Mouse (Mus musculus) neural tube, embryonic 15.5 days (tissue): ENCODE results near the gene Apol10a. TPM values are rescaled to one million over a fixed set of nuclear protein-coding genes. Genes with fewer than 3 reads are reported as not detected.
"Not testable (repeated sequence)": the region's sequence is repeated elsewhere in the genome, so short reads cannot be mapped to it uniquely, and the experiment has no call there.

ENCODE experiments used
- ATAC-seq: fragments of 200-750 bp; cut with Nextera tagmentation; 2 replicates; pipeline ENCODE4 v1.8.0; 2017; ENCODE audit warnings: mild to moderate bottlenecking, moderate TSS enrichment, moderate library complexity; ENCODE audit not compliant: low FRiP score
- H3K27ac ChIP-seq: fragments of 300-500 bp; sonication (generic); replicated peaks from 2 replicates; pipeline ENCODE4 v1.5.1; 2015; ENCODE audit warnings: mild to moderate bottlenecking, inconsistent platforms
- H3K27me3 ChIP-seq: fragments of 300-500 bp; sonication (generic); replicated peaks from 2 replicates; pipeline ENCODE4 v1.6.1; 2015; ENCODE audit warnings: inconsistent platforms
- H3K36me3 ChIP-seq: fragments of 300-500 bp; sonication (generic); 2 replicates; pipeline ENCODE4 v1.6.1; 2015; ENCODE audit warnings: inconsistent platforms
- H3K4me1 ChIP-seq: fragments of 300-500 bp; sonication (generic); 2 replicates; pipeline ENCODE4 v1.6.1; 2015; ENCODE audit warnings: inconsistent platforms
- H3K4me2 ChIP-seq: fragments of 300-500 bp; sonication (generic); 2 replicates; pipeline ENCODE4 v1.6.1; 2015; ENCODE audit warnings: inconsistent platforms, mild to moderate bottlenecking, moderate library complexity
- H3K4me3 ChIP-seq: fragments of 300-500 bp; sonication (generic); replicated peaks from 2 replicates; pipeline ENCODE4 v1.5.1; 2015; ENCODE audit warnings: mild to moderate bottlenecking, inconsistent platforms
- H3K9ac ChIP-seq: fragments of 300-500 bp; sonication (generic); replicated peaks from 2 replicates; pipeline ENCODE4 v1.6.1; 2015; ENCODE audit warnings: mild to moderate bottlenecking, inconsistent platforms
- H3K9me3 ChIP-seq: fragments of 300-500 bp; sonication (generic); replicated peaks from 2 replicates; pipeline ENCODE4 v1.6.1; 2016; ENCODE audit warnings: inconsistent platforms
- WGBS: fragments of 180-500 bp; shearing (Covaris S2); methylation state at CpG from one replicate; pipeline ENCODE4 v1.1.7; 2015; ENCODE audit warnings: mixed read lengths; 5-methylcytosine and 5-hydroxymethylcytosine counted together
- polyA plus RNA-seq: library from polyadenylated mRNA; unstranded; fragments of >200 nt; fragmentation: Nextera tagmentation; extraction: Ambion mirVana; gene quantifications from 2 replicates; pipeline ENCODE4 v1.2.1, GENCODE M21; 2015

The Apol10a gene
- not detected in 2 replicates for polyA plus RNA-seq

DNA sequence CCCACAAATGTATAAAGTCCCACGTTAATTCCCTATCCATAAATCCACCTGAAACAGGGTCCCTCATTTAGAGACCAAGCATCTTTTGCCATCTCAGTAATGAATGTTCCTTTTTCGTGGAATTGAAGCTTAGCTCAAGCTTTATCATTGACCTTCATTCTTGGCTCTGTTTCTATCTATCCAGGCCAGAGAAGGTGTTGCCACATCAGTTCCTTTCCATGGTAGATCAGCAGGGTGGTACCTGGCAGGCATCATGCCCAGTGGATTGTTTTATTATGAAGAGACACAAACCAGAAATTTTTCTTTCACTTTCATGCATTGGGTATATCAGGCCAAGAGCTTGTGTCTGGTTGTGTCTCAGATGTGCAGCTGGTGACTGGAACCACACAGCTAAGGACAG lies at the start of gene Apol10a:
Apol10a (plus strand) TSS at position 355 of the 400 bp plus-strand sequence.
- H3K36me3 ChIP-seq, ATAC-seq, H3K4me1 ChIP-seq, H3K4me2 ChIP-seq, H3K27me3 ChIP-seq, H3K9ac ChIP-seq, H3K27ac ChIP-seq, H3K4me3 ChIP-seq, H3K9me3 ChIP-seq: not testable (repeated sequence)
- 93% methylated on average over 2 of the region's 2 CpGs for WGBS

- H3K36me3 ChIP-seq, H3K4me3 ChIP-seq, H3K9ac ChIP-seq, H3K4me2 ChIP-seq, ATAC-seq, H3K9me3 ChIP-seq, H3K4me1 ChIP-seq, H3K27me3 ChIP-seq, H3K27ac ChIP-seq: not testable (repeated sequence)
- WGBS, result 75% methylated on average over 9 of the region's 10 CpGs
These were observed 48.0 kb upstream of the Apol10a start for GRCm38 (mm10) chr15:77428690-77429448.

DNA sequence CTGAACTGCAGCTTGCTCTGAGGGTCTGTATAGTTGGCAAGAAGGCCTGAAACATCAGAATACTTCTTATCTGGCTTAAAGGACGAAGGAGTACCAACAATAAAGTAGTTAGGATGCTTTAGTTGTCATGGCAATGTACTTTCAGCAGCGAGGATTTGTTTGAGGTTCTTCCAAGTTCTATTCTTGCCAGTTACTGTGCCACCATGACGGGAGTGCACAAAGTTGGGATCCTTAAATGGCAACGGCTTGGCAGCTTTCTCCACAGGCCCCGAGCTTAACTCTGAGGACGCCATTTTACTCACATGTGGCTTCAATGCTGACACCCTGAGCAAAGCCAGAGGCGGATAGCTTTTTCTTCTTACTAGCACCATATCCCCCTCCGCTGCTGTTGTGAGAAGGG lies 32.1 kb upstream of the Apol10a start:
- H3K36me3 ChIP-seq, H3K4me3 ChIP-seq, H3K27me3 ChIP-seq, ATAC-seq, H3K27ac ChIP-seq, H3K4me1 ChIP-seq, H3K9ac ChIP-seq, H3K4me2 ChIP-seq, H3K9me3 ChIP-seq: not testable (repeated sequence)
- WGBS, result 75% methylated on average over 8 of the region's 8 CpGs

- H3K27ac ChIP-seq, H3K9me3 ChIP-seq, H3K4me2 ChIP-seq, H3K4me1 ChIP-seq, H3K27me3 ChIP-seq, H3K9ac ChIP-seq, H3K4me3 ChIP-seq, H3K36me3 ChIP-seq, ATAC-seq: not testable (repeated sequence)
- 91% methylated on average over 1 of the region's 1 CpGs for WGBS
These were observed 31.2 kb upstream of the Apol10a start for GRCm38 (mm10) chr15:77445668-77446067.

- not testable (repeated sequence) for H3K4me2 ChIP-seq, H3K27me3 ChIP-seq, ATAC-seq, H3K27ac ChIP-seq, H3K9me3 ChIP-seq, H3K36me3 ChIP-seq, H3K4me3 ChIP-seq, H3K4me1 ChIP-seq, H3K9ac ChIP-seq
- 89% methylated on average over 2 of the region's 2 CpGs for WGBS
These were observed 29.5 kb upstream of the Apol10a start, which contains the start of gene Apol7b for GRCm38 (mm10) chr15:77447392-77447791. Gene Apol7b, minus strand, starts transcription at chr15:77447492.

- not testable (repeated sequence) for H3K27me3 ChIP-seq, H3K4me3 ChIP-seq, H3K4me2 ChIP-seq, H3K36me3 ChIP-seq, ATAC-seq, H3K9me3 ChIP-seq, H3K27ac ChIP-seq, H3K9ac ChIP-seq, H3K4me1 ChIP-seq
- 62% methylated on average over 10 of the region's 10 CpGs for WGBS
These were observed 26.9 kb upstream of the Apol10a start for GRCm38 (mm10) chr15:77449927-77450326.

DNA sequence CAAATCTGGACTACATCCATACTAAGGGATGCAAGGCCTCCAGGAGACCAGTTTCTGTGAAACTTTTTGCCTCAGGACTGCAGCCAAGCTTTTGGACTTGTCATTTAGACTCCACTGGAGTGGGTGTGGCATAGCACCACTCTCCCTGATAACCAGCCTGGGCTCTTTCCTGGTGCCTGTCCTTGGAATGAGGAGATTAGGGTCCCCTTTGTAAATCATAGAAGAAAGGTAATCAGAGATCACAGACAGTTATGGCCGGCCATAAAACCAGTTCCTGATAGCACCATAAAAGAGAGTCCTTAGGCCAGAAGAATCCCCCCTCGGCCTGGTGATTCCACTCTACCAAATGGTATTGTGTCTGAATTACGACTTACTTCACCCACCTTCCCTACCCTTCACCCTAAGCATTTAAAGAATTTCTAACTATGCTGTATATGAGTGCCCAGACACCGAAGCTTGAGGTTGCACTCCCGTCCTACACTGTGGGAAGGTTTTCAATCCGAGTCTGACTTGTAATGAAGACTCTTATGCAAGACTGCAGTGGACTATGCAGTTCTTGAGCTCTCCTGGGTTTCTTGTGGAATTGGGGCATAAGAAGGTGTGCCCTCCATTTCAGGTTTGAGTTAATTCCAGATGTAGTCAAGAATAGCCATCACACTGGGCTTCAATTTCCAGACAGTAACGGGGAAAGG lies 2.0 kb upstream of the Apol10a start:
- H3K27ac ChIP-seq, H3K36me3 ChIP-seq, H3K9me3 ChIP-seq, H3K9ac ChIP-seq, H3K4me2 ChIP-seq, H3K4me1 ChIP-seq, ATAC-seq, H3K27me3 ChIP-seq, H3K4me3 ChIP-seq: not testable (repeated sequence)
- WGBS, result 30% methylated on average over 7 of the region's 7 CpGs

DNA sequence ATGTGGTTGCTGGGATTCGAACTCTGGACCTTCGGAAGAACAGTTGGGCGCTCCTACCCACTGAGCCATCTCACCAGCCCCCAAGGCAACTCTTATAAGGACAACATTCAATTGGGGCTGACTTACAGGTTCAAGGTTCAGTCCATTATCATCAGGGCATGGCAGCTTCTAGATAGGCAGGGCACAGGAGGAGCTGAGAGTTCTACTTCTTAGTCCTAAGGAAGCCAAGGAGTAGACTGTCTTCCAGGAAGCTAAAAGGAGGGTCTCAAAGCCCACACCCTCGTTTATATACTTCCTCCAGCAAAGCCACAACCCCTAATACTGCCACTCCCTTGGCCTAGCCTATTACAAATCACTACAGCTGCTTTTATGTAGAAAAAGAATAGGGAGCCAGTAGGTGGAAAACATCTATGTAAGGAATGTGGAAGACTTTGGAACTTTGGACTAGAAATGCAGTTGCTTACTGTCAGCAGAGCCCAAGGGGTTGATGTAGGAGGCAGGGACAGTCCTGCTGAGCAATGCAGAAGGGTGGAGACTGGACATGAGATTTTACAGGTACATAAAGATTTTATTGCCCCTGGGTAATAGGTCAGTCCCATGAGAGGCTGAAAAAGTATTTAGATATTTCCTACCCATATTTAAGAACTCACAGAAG lies 5.4 kb downstream of the Apol10a start:
- Histone ChIP-seq H3K4me2 (no peak overlapping the region), H3K27me3 (no peaks in the 10 kb centered on the region), H3K9me3 (no peaks in the 10 kb centered on the region), H3K9ac (no peak overlapping the region), H3K4me1 (no peaks in the 10 kb centered on the region), H3K36me3 (no peaks in the 10 kb centered on the region), H3K27ac (no peak overlapping the region), H3K4me3 (no peak overlapping the region)
- no peak for ATAC-seq
- 77% methylated on average over 4 of the region's 4 CpGs for WGBS

GRCm38 (mm10) chr15:77493181-77493580 lies 16.3 kb downstream of the Apol10a start:
- H3K27ac ChIP-seq, H3K4me1 ChIP-seq, H3K4me3 ChIP-seq, H3K9me3 ChIP-seq, ATAC-seq, H3K9ac ChIP-seq, H3K4me2 ChIP-seq, H3K27me3 ChIP-seq, H3K36me3 ChIP-seq: not testable (repeated sequence)
- no CpG with 5 or more reads among the region's 1 CpGs for WGBS

DNA sequence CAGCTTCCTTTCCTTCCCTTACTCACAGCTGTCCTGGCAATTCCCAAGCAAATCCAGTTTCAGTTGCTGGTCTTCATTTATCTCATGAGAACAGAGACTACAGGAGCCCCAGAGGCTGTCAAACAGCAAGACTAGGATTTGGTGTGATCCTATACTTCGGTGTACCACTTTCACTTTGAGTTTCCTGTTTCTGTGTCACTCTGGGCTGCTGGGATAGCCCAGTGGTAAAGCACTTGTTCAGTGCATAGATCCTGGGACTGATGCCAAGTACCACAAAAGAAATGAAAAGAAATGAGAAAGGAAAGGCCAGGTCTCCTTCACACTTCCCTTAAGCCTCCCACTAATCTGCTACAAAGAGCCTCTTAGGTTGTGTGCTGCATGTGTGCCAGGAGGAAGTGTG lies 17.8 kb downstream of the Apol10a start:
- WGBS, result 86% methylated on average over 1 of the region's 1 CpGs
- not testable (repeated sequence) for H3K27ac ChIP-seq, H3K4me3 ChIP-seq, H3K27me3 ChIP-seq, H3K4me1 ChIP-seq, H3K9ac ChIP-seq, H3K36me3 ChIP-seq, ATAC-seq, H3K9me3 ChIP-seq, H3K4me2 ChIP-seq

GRCm38 (mm10) chr15:77507966-77508365 lies 31.1 kb downstream of the Apol10a start, which contains the start of gene Apol11a:
Gene Apol11a, plus strand, starts transcription at chr15:77508271.
- H3K36me3 ChIP-seq, H3K27me3 ChIP-seq, H3K27ac ChIP-seq, H3K4me2 ChIP-seq, H3K4me1 ChIP-seq, ATAC-seq, H3K9ac ChIP-seq, H3K9me3 ChIP-seq, H3K4me3 ChIP-seq: not testable (repeated sequence)

GRCm38 (mm10) chr15:77520596-77520995 lies 43.7 kb downstream of the Apol10a start:
- H3K4me3 ChIP-seq, H3K4me1 ChIP-seq, H3K27me3 ChIP-seq, H3K4me2 ChIP-seq, H3K27ac ChIP-seq, ATAC-seq, H3K9ac ChIP-seq, H3K9me3 ChIP-seq, H3K36me3 ChIP-seq: not testable (repeated sequence)
- WGBS, result 79% methylated on average over 4 of the region's 4 CpGs
